Mouse (Mus musculus): ENCODE results near the gene Hectd1. TPM values are rescaled to one million over a fixed set of nuclear protein-coding genes. Genes with fewer than 3 reads are reported as not detected.

The Hectd1 gene
- 24.2 and 30.2 TPM in 2 replicates for polyA plus RNA-seq (2012; rRNA removed)

DNA sequence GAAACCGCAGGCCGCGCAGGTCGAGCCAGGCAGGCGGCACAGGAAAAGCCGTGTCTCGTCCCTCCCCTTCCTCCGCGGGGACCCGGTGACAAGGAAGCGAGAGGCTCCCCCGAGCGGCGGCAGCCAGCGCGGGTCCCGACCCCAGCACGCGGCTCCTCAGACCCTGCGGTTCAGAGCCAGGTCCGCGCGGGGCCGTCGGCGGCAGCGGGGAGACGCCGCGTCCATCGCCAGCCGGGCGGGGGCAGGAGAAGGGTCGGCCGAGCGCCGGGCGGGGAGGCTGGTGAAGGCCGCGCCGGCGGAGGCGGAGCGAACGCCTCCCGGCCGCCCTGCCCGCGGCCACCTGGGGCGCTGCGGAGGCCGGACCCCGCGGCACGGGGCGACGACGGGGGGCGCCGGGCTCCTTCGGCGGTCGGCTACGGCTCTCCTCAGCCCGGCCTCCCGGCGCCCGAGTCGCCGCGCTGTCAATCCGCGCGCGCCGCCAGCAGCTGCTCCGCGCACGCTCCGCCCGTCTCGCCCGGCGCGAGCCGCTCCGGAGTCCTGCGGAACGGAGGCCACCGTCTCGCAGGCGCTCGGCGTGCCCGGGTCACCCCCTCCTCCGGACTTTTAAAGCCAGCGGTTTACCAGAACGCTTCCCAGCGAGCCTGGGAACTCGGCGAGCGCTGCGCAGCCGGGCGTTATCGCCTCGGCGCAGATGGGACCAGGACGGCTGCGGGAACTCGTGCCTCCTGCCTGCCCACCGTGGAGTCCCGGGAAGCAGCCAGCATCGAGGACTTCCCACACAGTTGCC, at the start of gene Hectd1:
TSS of gene Hectd1 (minus strand) at position 247 of the 787 bp plus-strand sequence.
- DNase-seq (ENCODE audit: low read depth) = no peak

DNA sequence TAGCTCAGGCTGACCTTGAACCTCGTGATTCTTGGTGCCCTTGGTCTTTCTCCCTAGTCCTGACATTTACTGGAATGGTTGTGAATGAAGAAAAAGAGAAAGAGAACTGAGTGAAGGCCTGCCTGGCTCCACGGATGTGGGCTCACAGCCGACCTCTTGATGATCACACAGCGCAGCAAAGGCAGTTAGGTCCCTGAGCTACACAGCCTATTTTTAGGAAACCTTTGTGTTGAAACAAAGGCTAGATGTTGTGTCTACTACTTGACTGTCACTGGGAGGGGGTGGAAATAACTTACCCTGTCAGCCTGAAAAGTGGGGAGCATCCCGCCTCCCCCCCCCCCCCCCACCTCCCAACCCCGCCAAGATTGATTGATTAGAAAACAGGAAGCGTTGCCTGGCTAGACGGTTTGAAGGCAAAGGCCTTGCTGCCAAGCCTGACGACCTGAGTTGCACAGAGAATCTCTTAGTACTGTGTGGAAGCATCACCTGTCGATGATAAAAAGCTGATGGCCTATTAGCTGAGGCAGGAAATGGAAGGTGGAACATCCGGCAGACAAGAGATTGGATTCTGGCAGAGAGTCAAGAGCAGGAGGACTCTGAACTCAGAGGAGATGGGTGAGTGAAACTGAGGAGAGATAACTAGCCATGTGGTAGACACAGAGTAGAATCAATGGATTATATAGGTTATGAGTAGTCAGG, 42.3 kb upstream of the Hectd1 start:
- no peak for DNase-seq (ENCODE audit: low read depth)

- DNase-seq (ENCODE audit: low read depth) = no peak
Measured at GRCm38 (mm10) chr12:51869511-51869910, 40.2 kb upstream of the Hectd1 start.

- no peak for DNase-seq (ENCODE audit: low read depth)
Measured at GRCm38 (mm10) chr12:51867076-51867475, 37.7 kb upstream of the Hectd1 start.

- peak; percentile 79 for DNase-seq (ENCODE audit: low read depth)
Measured at GRCm38 (mm10) chr12:51866226-51866910, 37.0 kb upstream of the Hectd1 start.

DNA sequence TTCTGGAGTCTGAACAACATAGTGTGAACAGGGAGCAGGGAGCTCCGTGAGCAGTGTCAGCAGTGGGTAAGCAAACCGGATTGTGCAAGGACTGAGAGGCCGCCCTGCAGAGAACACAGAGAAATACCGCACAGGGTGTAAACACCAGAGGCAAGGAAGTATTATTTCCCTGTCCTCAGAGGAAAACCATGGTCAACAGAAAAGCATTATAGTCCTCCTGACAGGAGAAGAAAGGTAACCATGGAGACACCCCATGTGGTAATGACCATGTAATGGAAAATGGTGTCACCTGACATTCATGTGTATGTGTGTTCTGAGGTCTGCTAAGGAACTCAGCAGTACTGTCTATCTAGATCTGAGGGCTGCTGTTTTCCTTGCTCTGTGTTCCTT, 36.4 kb upstream of the Hectd1 start:
- DNase-seq (ENCODE audit: low read depth) = no peak

DNA sequence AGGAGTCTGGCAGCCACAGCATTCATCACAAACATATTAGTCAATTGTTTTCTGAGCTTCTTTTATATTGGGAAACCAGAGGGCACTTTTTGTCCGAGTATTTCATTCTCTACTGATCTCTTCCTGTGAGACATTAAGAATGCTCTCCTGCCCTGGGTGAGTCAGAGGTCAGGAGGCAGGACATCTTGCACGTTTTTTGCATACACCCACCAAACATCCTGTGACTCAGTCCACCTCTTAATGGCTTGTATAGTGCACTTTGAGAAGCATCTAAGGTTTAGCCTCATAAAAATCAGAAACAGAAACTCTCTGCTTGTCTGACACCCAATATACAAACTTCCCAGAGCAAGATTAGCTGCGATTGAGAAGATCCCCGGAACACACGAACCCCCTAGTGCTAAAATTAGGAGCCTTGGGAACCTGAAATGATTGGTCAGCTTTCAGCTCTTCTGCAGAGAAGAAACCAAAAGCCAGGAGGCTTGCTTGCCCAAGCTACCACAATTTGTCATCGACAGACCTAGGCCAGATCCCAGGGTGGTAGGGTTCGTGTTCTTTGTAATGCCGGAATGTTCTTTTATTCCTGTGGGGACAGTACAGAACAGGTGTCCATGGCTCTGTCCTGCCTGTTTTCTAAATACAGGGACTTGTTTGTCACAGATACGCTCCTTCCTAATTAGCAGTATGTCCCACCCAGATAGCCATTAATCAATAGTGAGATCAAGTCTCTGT, 35.9 kb upstream of the Hectd1 start:
- DNase-seq (ENCODE audit: low read depth) = no peak

DNA sequence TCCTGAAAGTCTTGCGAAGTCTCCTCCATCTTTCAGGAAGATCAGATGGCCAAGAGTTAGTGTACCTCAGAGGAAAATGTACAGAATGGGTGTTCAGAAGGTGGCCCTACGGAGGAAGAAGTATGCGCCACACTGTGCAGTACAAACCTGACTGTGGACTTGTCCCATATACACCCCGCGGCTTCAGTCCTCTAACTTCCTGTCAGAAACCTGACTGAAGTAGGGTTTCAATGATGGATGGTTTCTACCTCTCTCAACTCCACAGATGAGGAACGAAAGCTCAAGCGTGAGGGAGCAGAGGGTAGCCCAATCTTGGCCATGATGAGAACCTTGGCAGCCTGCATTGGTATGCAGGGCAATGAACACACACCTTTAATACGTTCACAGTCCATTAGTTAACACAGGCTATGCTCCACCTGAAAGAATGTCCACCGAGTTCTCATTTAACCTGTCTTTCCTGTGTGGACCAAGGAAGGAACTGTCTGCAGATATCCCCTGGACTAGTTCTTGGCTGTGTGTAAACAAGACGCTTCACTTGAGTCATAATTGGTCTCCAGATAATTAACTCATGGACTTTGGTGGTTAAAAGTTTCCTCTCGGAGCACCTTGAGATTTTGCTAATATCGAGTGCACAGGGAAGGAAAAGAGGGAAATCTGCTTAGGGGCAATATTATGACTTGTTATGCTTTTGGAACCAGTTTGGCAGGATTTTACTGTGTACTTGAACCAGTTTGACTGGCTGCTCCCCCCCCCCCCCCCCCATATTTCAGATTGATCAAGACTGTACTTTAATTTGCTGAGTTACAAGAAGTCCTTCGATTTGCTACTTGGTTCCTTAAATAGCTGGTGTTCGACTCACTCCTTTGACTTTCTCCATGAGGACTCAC, 34.0 kb upstream of the Hectd1 start:
- DNase-seq (ENCODE audit: low read depth) = no peak

DNA sequence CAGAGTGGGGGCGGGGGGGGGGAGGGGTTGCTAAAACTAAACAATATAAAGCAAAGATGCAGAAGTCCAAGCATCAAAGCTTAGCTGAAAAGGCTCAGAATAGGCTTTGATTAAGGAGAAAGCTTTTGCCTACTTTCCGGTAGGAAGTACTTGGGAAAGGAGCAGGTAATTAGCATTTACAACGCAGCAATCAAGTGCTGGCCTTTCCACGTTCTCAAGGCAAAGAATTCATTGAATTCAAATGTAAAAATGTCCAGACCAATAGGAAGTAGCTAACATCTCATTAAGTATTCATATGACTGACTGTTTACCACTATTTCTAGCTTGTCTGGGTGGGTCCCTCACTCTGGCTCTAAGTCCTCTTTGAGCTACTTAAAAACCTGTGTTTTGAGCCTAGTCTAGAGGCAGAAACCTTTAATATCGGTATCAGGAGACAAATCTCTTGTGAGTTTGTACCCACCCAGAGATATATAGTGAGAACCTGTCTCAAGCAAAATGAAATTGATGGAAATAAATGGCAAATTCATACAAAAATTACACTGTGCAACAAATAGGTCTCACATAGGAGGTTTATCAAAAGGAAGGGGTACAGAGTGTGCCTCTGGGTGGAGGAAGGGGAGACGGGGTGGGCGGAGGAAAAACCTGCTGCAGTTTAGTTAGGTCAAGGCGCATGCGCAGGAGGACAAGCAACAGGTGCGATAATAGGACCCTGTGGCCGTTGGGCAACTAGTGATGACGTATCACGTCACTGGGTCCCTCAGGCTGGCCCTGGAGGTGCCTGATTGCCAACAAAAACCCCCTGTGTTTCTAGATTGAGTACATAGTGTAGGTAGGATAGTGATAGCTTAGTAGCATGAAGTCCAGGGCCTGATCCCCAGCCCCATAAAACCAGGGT, 29.0 kb upstream of the Hectd1 start:
- no peak for DNase-seq (ENCODE audit: low read depth)

DNA sequence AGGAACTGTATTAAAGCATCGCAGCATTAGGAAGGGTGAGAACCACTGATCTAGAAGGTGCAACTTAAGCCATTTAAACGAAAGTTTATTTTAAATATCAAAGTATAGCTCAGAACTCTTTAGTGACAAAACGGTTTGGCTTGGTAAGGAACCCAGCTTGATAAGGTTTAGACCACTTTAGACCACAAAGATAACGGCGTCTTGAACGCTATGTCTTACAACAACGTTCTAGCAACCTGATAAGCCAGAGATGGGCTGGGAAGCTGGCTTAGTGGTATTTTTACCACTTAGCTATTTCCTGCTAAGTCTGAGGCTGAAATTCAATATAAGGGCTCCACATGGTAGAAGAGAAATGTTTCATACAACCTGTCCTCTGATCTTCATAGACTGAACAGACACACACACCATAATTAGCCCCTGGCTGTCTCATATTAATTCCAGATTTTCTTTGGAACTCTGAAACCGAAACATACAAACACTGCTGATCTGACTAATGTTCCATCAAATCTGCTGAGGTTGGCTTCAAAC, 27.5 kb upstream of the Hectd1 start:
- no peak for DNase-seq (ENCODE audit: low read depth)

DNA sequence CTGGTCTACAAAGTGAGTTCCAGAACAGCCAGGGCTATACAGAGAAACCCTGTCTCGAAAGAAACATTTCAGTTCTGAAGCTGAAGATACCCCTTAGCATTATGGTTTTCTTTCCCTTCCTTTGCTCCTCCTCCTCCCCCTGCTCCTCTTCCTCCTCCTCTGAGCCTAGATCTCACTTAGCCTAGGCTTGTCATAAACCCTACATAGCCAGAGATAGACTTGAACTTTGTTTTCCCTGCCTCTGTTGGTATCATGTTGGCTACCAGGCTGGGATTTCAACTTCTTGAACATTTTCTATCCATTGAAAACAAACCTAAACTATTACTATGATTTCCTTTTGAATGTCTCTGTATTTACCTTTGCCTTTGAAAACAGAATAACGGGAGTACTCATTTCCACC, 26.5 kb upstream of the Hectd1 start:
- DNase-seq (ENCODE audit: low read depth) = no peak

GRCm38 (mm10) chr12:51855453-51855852, 26.1 kb upstream of the Hectd1 start:
- DNase-seq (ENCODE audit: low read depth) = no peak

GRCm38 (mm10) chr12:51851617-51852016, 22.3 kb upstream of the Hectd1 start:
- no peak for DNase-seq (ENCODE audit: low read depth)

DNA sequence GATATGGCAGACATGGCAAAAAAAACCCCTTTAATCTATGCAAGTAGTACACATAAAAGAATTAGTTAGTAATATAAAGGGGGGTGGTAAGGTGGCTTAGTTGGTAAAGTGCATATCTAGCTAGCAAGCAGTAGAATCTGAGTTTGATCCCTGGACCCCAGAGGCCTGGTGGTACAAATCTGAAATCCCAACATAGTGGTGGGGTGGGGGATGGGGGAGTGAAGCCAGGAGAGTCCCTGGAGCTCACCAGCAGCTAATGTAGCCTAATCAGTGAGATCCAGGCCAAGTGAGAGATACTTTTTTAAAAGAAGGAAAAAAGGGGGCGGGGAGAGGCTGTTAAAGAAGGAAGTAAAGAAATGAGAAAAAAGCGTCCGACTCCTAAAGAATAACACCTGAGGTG, 21.8 kb upstream of the Hectd1 start:
- DNase-seq (ENCODE audit: low read depth) = no peak

- DNase-seq (ENCODE audit: low read depth) = no peak
Measured at GRCm38 (mm10) chr12:51850339-51850738, 21.0 kb upstream of the Hectd1 start.

- no peak for DNase-seq (ENCODE audit: low read depth)
Measured at GRCm38 (mm10) chr12:51849902-51850301, 20.6 kb upstream of the Hectd1 start.

DNA sequence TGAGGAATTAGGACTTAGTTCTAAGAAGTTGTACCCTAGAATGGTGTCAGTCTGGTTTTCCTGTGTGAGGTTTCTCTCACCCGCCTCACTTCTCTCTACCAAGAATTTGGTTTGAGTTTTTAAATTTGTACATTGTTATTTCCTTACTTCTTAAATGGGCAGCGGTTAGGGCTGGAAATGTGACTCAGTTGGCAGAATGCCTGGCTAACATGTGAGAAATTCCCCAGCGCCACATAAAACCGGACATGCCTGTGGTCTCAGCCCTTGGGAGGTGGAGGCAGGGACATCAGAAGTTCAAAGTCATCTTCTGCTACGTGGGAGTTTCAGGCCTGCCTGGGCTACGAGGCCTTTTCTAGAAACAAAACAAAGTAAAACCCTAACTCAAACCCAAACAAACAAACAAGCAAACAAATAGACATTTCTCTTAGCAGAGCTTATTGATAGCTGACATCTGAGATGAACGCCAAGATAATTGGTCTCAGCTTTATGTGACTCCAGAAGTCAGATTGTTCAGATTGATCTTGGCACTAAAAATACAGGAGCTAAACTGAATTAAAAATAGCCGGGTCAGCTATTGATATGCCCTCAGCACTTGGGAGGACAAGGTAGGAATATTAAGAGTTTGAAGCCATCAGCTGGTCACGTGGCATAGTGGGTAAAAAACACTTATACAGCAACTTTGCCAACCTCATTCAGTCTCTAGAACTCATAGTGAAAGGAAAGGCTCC, 18.8 kb upstream of the Hectd1 start:
- no peak for DNase-seq (ENCODE audit: low read depth)

- DNase-seq (ENCODE audit: low read depth) = no peak
Measured at GRCm38 (mm10) chr12:51845261-51845660, 15.9 kb upstream of the Hectd1 start.

- peak; percentile 96 for DNase-seq (ENCODE audit: low read depth)
Measured at GRCm38 (mm10) chr12:51844771-51845256, 15.5 kb upstream of the Hectd1 start.

All from gonadal fat pad, adult 2 months (tissue).